Mouse (Mus musculus): ENCODE results near the gene Coq9.

- TF ChIP-seq ZC3H11A (IDR thresholded peaks at IDR 0.05; ENCODE audit: borderline replicate concordance, low read depth, low read length), result no peak
- no peak for TF ChIP-seq MAFK (IDR thresholded peaks at IDR 0.05; ENCODE audit: insufficient read depth, low read depth, low read length)
- TF ChIP-seq ZNF384 (IDR thresholded peaks at IDR 0.05; ENCODE audit: low read depth, low read length), result no peak
Observed at GRCm38 (mm10) chr8:94869146-94869545, 31.0 kb downstream of the Coq9 start.

All from ES-E14 (cell line).